Mouse (Mus musculus) bone marrow, adult 2 months (tissue): ENCODE results near the gene Bsg.

Source experiments
- CTCF ChIP-seq: fragments of 200-500 bp; IDR thresholded peaks from 2 replicates; pipeline ENCODE4 v1.5.1; 2011; ENCODE audit warnings: low read length, control low read depth; ENCODE audit not compliant: control insufficient read depth, insufficient read depth
- POLR2A ChIP-seq: fragments of 200-500 bp; IDR thresholded peaks from 2 replicates; pipeline ENCODE4 v1.6.1; 2011; ENCODE audit warnings: low read depth, mild to moderate bottlenecking, control low read depth, low read length, borderline replicate concordance; ENCODE audit not compliant: control insufficient read depth

DNA sequence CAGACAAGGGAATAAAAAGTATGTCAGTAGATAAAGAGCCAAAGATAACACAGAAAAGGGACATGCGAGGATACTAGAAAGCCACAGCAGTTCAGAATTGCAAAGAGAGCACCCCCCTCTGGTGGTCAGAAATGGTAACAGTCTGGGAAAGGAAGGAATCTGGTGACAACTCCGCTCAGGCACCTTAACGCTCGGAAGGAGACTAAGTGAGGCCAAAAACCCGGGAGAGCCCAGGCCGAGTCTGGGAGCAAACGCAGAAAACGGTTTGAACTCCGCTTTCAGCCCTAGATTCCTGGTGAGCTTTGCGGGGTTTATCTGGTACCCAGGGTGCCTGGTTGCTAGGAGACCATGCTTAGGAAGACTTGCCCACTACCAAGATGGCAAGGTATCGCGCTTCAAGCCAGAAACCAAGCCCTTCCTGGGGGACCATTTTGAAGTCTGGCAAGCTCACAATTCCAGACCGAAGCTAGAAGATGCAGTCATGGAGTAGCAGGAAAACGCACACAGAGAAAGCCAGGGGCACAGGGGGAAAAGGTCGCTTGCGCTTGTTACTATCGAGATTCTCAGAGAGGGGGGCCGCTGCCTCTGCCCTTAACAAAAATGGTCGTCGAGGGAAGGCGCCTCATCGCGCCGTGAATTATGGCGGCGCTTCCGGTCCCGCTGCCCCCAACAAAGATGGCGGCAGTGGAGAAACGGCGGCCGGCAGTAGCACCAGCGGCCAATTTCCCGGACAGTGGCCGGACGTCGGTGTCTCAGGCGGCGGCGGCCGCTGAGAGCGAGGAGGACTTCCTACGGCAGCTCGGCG is 35.3 kb upstream of the Bsg start, which contains the start of gene Tpgs1:
- TF ChIP-seq CTCF = peak; percentile 52; the same call in 1 of the 2 replicates
- peak; percentile 74; the same call in 1 of the 2 replicates for TF ChIP-seq POLR2A
